Mouse (Mus musculus) lung, adult 2 months (tissue): ENCODE results near the gene Mad1l1.

Experiments used
- CTCF ChIP-seq: fragments of 200-500 bp; IDR thresholded peaks from 2 replicates; pipeline ENCODE4 v1.5.1; 2011; ENCODE audit warnings: mild to moderate bottlenecking, low read length, control low read depth; ENCODE audit not compliant: insufficient read depth
- POLR2A ChIP-seq: fragments of 200-500 bp; IDR thresholded peaks from 2 replicates; pipeline ENCODE4 v1.6.1; 2011; ENCODE audit warnings: low read depth, mild to moderate bottlenecking, control low read depth, low read length, borderline replicate concordance; ENCODE audit errors: extremely low read depth

DNA sequence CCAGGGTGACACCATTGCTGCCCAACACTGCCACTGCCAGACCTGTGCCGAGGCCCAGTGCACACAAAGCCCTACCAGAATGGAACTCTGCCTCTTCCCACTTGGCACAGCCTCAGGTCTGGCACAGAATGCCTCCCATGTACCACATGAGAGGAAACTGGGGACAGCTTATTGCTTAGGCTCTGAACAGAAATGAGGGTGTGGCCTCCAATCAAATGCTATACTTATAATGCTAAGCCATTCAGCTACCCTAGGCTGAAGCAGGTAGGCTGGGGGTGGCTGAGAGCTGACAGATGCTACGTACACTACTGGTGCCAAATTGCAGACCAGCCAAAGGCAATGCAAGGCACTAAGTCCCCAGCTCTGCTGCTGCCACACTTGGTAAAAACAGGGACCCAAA is 69.4 kb downstream of the Mad1l1 start:
- no peak for TF ChIP-seq POLR2A
- TF ChIP-seq CTCF = no peak
